Mouse (Mus musculus) spleen, adult 18-20 months (tissue): ENCODE data around the gene Calcoco1.

ENCODE experiments used
- DNase-seq, 2 experiments: peaks; one replicate each; pipeline ENCODE4 v3.0.0; 2022; ENCODE audit warnings: mixed read lengths in 2 of 2

The Calcoco1 gene

DNA sequence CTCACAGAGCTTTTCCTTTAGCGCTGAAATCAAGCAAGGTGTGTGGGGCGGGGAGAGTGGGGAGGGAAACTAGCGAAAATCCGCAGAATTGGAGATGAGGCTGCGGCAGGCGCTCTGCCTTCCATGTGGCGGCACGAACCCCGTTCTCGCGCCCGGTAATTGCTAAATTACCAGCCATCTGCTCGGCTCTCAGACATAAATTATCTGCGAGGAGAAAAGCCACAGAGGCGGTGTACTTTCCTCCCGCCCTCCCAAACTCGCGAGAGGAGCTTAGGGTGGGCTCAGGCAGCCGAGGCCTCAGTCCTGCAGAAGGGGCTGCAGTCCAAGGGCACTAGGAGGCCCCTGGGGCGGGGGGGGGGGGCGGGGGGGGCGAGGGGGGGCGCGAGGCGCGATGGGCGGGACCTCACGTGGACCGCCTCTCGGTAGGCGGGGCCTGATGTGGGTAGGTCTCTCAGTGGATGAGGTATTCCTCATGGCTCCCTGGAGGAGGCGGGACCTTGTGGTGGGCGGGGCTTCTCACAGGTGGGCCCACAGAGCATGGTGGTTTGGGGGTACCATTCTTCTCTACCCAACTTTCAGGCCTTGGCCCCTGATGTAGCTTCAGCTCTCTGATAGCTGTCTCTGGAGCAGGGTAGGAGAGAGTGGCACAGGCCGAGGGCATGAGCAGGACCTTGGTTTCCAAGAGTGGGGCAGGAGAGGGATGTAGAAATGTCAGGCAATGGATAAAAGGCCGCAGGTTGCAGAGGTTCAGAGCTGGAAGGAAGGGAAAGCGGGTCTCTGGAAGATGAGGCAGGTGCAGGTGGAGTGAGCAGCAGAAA is 14.4 kb upstream of the Calcoco1 start:
- DNase-seq: no peak

- DNase-seq: no peak
Measured at GRCm38 (mm10) chr15:102735031-102735430, 13.1 kb upstream of the Calcoco1 start.

DNA sequence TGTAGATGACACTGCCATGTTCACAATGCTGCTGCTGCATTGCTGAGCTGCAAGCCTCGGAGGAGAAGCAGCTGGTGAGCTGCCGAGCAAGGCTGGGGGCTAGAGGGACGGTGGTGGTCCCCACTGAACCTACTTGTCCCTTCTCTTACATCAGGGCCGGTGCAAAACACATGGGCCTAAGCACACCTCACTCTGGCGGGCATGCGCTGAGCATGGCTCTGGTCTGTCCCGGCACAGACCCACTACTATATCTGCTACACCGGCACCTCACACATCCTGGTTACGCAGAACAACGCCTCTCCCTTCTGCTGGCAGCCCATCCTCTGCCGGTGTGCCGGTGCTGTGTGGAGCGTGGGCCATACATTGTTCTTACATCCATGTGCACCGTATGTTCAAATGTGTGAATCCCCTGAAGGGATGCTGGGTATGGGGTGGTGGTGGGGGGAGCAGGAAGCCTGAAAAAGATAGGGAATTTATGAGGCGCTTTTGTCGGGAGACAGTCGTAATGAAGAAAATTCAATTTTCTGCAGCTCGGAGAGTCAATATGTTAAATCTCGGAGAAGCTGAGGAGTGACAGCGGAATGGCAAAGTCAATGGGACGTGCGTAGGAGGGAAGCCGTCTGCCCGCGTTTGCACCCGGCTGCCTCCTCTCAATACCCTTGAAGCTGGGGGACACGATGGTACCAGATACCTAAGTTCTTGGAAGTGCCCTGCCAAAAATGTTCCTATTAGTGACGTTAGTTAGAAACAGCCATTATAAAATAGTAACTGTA is 12.0 kb upstream of the Calcoco1 start:
- DNase-seq: no peak

- DNase-seq: no peak
Measured at GRCm38 (mm10) chr15:102733233-102733632, 11.3 kb upstream of the Calcoco1 start.

DNA sequence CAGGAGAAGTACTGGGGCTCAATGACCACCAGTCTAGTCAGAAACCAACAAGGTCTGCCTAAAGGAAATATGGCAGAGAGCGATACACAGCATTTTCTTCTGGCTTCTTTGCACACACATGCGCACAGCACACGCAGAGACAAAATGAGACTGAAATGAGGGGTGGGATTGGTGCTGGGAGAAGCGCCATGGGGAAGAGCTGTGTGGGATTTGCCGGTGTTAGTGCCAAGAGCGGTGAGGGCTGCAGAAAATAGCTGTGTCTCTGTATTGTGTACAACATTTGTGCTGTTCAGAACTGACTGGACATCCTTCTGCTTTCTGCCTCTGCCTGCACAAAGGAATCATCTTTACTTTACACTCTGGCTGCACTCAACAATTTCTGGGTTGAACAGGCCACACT is 10.4 kb upstream of the Calcoco1 start:
- DNase-seq: no peak

DNA sequence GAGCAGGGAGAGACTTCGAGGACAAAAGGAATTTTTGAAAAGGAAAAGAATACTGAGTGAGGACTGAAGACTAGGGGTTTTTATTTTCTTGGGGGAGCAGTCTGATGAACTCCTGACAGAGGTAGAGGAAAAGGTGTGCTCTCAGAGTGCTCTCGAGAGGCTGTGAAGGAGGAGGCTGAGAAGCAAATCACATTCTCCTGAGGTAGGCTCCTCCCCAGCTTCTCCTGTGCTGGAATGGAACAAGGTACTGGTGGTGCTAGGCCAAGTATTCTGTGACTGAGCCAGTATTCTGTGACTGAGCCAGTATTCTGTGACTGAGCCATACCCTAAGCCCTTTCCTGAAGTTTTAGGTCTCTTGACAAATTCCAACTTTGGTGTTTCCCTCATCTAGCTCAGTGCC is 6.0 kb upstream of the Calcoco1 start:
- DNase-seq: no peak

- DNase-seq: no peak
Measured at GRCm38 (mm10) chr15:102723358-102724135, 1.6 kb upstream of the Calcoco1 start.

DNA sequence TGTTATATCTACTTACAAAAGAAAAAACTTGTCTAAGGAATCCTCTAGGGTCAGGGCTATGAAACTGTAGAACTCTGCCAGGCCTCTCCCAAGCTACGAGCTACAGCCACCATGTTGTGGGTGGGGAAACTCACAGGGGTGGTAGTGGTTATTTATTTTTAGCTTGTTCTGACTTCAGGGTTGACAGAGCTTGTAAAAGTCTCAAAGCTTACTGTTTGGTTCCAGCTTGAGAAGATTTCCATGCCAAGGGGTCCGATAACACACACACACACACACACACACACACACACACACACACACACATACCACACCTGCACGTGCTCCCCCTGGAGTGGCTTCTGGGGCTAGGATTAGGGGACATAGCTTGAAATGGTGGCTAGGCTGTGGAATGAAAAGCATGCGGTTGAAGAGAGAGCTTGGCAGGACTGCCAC is 538 bp upstream of the Calcoco1 start:
- DNase-seq: no peak

DNA sequence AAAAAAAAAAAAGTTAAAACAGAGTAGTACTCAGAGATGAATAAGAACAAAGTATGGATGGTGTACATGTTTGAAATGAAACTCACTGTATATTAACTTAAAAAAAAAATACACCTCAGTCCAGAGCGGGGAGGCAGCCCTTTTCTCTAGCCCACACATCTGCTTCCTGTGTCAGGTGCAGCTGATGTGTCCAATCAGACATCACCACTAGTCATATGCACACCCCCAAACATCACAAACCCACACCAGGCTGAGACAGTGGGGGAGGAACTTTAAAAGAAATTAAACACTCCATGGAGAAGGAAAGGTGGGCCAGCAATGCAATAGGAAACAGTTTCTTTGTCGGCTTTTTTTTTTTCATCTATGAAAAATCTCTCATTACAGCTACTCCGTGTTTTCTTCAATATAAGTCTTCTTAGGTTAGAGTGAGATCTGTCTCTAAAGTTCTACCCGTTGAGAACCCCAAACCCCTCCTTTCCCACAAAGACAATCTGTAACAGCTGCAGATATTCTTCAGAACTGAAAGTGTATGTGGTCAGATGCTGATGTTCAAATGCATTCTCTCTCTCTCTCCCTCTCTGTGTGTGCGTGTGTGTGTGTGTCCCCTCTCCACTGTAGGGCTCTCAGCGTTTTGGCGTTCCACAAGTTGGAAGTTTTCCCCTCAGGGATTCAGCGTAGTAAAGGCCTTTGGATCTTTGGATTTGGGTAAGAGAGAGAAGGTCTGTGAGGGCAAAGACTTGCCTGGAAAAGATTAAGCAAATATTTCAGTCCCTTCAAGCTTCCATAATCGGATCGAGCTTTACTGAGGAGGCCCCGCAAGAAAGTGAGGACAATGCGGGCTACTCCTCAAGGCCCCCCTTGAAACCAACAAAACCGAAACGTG is 721 bp downstream of the Calcoco1 start:
- DNase-seq: no peak

DNA sequence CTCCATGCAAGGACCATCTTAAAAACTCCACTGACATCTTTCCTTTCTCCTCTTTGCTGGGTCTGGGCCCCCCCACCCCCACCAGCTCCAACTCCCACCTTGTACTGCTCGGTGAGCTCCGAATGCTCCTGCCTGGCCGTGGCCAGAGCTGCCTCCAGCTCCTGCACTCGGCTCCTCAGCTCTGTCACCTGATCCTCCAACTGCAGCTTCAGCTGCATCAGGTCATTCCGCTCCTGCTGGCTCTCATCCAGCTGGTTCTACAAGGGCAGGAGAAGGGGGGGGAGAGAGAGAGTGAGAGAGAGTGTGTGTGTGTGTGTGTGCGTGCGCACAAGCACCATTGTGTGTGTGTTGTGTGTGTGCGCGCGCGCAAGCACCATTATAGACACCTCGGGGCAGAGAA is 5.8 kb downstream of the Calcoco1 start:
- DNase-seq: no peak

GRCm38 (mm10) chr15:102707736-102708269 is 14.2 kb downstream of the Calcoco1 start:
- no peak for DNase-seq

DNA sequence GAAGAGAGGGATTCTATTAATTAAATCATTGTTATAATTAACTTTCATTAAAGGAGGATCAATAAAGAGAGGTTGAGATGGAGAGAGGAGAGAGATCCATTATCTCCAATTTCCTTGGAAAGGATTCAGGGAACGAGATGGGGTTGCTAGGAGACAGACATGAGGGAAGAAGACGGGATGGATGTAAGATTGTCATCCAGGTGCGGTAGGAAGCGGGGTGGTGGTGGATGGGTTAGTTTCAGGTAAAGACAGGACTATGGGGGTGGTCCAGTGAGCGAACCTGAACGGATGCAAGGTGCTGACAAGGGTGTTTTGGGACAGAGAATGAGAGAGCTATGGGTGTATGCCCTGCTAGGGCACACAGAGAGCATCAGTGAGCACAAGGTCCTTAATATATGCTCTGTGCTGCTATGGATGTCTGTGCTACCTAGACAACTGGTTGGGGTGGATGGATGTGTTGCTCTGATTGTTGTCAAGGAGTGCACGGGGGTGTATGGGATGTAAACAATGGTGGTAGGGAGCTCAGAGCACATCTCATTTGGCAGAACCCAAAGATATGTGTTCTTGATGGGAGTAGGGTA is 16.0 kb downstream of the Calcoco1 start:
- no peak for DNase-seq

DNA sequence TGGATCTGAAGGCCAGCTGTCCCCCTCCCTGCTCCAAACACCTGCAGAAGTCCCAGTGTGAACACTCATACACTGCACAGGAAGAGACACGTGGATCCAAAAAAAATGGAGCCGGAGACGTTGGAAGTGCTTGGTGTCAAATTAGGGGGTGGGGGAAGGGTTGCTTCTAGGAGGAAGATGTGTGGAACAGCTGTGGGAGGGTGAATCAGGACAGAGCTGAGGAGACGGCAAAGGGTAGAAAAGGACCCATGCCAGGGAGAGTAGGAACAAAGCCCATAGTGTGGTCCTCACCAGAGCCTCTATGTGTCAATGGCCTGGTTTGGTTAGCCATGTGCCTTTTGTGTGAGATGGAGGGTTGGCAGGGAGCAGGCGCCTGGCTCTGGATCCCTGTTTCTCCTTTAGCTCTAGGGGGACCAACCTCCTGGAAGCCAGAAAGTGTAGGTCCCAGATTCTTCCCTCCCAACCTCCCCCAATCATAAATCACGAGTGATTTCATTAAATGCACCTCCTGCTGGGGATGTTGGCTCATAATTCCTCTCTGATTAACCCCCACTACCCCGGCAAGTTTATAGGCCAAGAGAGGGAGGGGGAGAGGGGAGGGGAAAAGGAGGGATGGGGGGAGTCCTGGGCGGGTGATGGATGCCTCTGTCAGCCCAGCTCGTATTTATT is 16.6 kb downstream of the Calcoco1 start:
- no peak for DNase-seq

- DNase-seq: no peak
Measured at GRCm38 (mm10) chr15:102704806-102705205, 17.2 kb downstream of the Calcoco1 start.

- DNase-seq: no peak
Measured at GRCm38 (mm10) chr15:102702972-102703371, 19.0 kb downstream of the Calcoco1 start.

DNA sequence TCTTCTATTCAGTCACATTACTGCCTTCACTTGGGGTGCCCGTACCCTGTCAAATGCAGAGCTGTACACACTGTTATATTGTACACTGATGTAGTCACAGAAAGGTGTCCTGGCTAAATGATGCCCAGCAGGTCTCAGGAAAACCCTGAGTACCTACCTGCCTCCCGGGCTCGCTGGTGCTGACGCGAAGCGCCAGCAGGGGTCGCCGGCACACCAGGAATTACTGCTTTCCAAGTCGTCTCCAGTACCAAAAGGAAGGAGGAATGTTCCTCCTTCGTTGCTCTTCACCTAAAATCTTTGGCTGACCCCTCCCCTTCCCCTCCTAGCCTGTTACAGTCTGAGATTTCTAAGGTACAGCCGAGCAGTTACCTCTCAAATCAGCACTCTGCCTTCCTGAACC is 23.8 kb downstream of the Calcoco1 start:
- peak; percentile 25 to 72 for DNase-seq

GRCm38 (mm10) chr15:102696899-102697298 is 25.1 kb downstream of the Calcoco1 start:
- no peak for DNase-seq

GRCm38 (mm10) chr15:102693600-102693999 is 28.4 kb downstream of the Calcoco1 start:
- no peak for DNase-seq

DNA sequence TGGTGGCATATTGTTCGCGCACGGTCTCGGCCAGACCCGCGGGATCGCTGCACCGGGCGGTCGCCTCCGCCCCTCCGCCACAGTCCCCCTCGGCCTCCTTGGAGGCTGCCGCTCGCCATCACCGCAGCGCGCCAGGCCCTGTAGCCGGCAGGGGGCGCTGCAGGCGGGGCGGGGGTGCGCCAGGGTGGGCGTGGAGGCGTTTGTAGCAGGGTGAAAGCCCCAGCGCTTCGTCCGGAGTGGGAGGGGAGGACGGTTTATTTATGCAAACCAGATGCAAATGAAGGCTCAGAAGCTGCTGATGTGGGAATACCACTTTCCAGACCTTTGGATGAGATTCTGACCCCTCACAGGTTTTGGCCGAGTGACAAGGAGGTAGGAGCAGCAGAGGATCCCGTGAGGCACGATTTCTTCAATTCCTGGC is 29.0 kb downstream of the Calcoco1 start:
- DNase-seq: peak in 1 of 2 experiments; percentile 43

GRCm38 (mm10) chr15:102692321-102692804 is 29.6 kb downstream of the Calcoco1 start:
- DNase-seq: no peak

GRCm38 (mm10) chr15:102685791-102686190 is 36.2 kb downstream of the Calcoco1 start:
- no peak for DNase-seq
